Mouse (Mus musculus): Measurements from ENCODE around the gene Gpr35.
A peak's percentile ranks its signal among the peaks of the same experiment; 100 is the strongest.

Gene Gpr35

DNA sequence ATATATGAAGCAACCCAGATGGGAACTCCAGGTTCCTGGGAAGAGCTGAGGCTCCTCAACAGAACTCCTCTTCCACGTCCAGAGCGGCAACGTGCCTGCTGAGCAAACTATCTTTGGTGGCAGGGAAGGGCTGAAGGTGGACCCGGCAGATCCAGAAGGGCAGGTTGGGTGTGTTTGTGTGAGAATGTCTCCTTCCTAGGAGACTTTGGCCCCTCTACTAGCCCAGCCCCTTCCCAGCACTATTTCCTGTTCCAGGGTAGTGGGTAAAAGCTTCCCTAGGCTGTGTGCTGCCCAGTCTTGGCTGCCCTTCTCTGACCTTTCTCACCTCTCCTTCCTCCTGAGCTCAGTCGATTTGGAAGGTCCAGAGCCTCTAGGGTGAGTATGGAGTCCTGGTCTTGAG is at the start of gene Gpr35:
TSS of gene Gpr35 (plus strand) at position 259 of the 400 bp plus-strand sequence.
- no peak for DNase-seq (ENCODE audit: low read depth, low spot score)

DNA sequence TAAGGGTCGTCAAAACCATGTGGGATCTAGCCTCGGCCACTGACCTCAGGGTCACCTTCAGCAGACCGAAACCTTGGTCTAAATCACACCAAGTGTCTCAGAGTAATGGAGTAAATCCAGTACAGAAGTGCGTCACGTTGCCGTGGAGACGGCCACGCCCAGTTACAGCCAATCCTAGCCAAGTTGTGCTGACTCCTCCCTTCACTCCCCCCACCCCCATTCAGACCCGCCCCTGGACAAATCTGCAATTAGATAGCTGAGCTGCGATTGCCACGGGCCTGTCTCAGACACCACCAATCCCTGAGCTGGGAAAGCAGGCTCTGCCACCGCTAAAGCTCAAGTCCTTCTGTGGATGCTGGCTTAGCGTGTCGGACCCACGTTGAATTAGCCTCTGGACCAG is 47.9 kb upstream of the Gpr35 start, which contains the start of gene Ankmy1:
TSS of gene Ankmy1 (minus strand) at position 121 of the 400 bp plus-strand sequence.
- DNase-seq (ENCODE audit: low read depth, low spot score): peak; percentile 93

DNA sequence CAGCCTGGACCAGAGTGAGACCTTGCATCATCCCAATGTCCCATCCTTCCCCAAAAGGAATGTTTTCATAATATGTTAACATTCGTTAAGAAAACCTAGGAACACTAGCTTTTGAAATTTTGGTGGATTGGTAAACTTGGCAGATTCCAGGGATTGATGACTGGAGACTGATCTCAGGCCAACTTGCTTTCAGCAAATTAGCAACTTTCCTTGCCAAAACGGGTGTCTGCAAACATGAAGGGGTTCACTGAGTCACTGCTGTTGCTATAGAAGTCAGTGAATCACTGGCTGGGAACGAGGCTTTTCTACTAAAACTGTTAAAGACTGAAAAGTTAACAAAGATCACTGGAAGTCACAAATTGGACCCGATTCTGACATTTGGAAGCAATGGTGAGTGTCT is 47.0 kb upstream of the Gpr35 start:
- DNase-seq (ENCODE audit: low read depth, low spot score): no peak

DNA sequence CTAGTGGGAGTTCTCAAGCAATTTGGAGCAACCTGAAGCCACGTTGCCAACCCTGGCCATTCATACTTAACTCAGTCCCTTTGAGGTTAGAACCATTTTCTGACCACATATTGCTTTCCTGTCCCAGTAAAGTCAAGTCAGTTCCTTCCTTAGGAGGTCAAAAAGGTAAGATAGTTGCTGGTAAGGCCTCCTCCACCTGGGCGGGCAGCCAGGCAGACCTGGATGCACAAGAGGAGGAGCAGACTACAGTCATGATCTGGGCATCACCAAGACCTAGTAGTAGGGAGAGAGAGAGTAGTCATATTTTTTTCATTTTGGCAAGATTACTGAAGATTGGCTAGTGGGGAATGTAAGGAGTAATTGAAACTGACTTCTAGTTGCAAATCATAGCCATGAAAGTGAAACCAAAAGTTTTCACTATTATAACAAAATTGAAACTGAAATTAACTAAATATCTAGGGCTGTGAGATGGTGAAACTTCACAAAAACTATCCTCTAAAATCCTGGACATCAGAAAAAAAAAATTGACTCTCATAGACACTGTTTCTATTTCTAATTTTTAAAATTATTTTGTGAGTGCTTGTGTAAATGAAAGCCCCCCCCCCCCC is 44.9 kb upstream of the Gpr35 start:
- DNase-seq (ENCODE audit: low read depth, low spot score): no peak

DNA sequence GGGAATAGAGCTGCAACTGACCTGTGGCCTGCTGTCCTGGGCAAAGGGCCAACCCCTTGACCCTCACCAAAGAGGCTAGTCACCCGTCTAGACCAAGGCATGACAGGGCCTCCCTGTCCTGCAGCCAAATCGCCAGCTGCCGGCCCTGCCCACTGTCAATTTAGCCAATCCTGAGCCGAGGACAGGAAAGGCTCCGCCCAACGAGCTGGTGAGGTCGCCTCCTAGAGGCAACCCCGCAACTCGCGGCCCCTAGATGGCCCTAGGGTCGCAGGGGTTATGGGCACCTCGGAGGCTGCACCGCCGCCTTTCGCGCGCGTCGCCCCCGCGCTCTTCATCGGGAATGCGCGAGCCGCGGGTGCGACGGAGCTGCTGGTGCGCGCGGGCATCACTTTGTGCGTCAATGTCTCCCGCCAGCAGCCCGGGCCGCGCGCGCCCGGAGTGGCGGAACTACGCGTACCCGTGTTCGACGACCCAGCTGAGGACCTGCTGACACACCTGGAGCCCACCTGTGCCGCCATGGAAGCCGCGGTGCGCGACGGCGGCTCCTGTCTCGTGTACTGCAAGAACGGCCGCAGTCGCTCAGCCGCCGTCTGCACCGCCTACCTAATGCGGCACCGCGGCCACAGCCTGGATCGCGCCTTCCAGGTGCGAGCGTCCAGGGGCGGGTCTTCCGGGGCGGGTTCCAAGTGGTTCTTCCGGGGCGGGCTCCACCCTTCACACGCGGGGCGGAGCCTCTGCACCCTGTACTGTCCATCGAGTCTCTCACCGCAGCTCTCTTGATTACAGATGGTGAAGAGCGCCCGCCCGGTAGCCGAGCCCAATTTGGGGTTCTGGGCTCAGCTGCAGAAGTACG is 43.7 kb upstream of the Gpr35 start, which contains the start of gene Dusp28:
TSS of gene Dusp28 (plus strand) at position 203 of the 853 bp plus-strand sequence.
- DNase-seq (ENCODE audit: low read depth, low spot score): peak; percentile 96

DNA sequence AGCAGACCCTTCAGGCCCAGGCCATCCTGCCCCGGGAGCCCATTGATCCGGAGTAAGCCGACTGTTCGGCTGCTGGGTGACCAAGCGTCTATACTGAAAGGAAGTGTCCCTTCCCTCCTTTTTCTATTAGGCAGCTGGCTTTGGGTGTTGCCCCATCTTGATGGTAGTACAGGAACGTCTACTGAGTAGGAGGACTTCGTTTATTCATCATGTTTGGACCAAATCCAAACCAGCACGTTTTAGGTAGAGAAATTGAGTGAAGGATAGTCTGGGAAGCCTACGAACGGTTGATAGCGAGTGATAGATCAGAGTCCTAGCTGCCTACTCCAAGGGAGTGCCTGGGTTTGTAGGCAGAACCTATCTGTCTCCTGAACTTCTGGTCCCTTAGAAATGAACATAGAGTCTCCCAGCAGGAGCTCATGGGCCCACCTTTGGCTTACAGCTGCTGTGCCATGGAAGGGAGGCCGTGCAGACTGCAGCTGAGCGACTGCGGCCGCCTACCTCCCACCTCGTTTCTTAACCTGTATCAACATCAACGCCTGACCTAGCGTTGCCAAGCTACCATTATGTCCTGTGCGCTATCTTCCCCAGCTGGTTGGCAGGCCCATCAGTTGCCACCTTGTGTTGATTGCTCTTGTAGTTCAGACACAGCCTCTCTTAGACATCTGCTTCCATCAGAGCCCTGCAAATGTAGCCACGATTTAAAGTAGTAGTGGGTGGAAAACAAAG is 42.9 kb upstream of the Gpr35 start:
- no peak for DNase-seq (ENCODE audit: low read depth, low spot score)

DNA sequence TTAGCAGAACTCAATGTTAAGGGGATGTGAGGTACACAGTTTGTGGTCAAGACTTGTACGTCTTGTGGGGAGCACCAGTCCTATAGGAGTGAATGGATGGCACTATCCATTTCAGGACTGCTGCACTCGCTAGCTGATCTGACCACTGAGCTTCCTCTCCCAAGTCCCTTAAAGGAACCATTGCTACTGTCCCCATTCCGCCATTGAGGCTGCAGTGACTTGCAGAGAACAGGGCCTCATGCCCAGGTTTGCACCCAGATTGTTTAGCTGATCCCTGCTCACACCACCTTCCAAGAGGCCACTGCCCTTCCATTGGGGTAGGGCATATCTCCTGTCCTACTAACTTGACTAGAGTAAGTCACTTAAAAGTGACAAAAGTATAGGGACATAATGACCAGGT is 42.0 kb upstream of the Gpr35 start:
- no peak for DNase-seq (ENCODE audit: low read depth, low spot score)

DNA sequence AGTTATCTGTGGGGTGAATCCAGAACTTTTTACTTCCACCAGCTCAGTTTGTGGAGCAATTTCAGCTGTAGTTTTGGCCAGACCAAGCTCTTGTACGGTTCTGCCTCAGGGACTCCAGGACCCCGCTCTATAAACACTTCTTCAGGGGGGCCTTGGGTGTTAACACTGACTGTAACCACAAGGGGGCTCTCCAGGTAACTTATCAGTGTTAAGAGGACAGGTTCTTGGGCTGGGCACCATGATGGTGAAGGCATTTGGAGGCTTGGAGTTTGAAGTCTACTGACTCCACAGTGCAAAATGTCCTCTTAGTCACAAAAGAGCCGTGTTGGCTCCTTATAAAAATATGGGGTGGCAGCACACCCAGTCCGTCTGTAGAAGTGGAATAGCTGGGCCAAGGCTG is 41.6 kb upstream of the Gpr35 start:
- DNase-seq (ENCODE audit: low read depth, low spot score): peak; percentile 83

DNA sequence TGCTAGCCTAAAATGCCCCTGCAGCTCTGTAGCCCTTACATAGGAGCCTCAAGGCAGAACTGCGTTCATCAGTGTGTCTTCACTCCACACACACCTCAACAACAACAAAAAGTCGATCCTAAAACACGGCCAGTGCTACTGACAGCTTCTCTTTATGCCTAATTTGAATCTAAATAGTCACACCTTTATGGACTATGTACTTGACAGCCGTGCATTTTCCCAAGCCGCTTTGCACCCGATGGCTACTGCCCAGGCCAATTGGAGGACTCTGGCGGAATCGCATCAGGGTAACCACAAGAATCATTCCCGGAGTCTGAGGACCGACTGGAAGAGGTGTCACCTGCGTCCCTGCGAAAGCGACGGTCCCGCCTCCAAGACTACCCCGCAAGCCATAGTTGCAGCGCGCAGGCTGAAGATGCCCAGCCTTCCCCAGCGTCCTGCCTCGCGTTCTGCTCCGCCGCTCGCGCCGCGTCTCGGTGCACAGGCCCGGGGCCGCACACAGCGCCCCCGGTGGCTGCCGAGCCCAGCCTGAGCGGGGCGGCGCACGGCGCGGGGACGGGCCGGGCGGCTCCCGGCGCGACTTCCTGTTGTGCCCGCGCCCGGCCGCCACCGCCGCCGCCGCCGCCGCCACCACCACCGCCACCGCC is 40.3 kb upstream of the Gpr35 start, which contains the start of gene Rnpepl1:
TSS of gene Rnpepl1 (plus strand) at position 545 of the 647 bp plus-strand sequence.
- peak; percentile 81 for DNase-seq (ENCODE audit: low read depth, low spot score)

DNA sequence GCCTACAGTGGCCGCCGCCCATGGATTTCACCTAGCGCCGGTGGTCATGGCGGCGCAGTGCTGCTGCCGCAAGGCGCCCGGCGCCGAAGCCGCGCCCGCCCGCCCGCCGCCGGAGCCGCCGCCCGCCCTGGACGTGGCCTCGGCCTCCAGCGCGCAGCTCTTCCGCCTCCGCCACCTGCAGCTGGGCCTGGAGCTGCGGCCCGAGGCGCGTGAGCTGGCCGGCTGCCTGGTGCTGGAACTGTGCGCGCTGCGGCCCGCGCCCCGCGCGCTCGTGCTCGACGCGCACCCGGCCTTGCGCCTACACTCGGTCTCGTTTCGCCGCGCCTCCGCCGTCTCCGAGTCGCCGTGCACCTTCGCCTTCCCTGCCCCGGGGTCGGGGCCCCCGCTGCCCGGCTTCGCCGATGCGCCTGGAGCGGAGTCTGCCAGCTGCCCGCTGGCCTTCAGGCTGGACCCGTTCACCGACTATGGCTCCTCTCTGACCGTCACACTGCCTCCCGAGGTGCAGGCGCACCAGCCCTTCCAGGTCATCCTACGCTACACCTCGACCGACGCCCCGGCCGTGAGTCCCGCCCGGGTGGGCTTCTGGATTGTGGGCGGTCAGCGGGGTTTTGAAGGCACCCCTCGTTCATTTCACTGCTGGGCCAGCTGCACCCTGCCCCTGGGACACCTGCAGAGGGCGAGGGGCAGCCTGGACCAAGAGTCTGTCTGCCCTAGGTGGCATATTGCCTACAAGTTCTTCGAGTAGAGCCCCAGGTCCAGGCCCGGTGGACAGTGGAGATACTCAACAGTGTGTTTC is 39.5 kb upstream of the Gpr35 start:
- peak; percentile 71 for DNase-seq (ENCODE audit: low read depth, low spot score)

DNA sequence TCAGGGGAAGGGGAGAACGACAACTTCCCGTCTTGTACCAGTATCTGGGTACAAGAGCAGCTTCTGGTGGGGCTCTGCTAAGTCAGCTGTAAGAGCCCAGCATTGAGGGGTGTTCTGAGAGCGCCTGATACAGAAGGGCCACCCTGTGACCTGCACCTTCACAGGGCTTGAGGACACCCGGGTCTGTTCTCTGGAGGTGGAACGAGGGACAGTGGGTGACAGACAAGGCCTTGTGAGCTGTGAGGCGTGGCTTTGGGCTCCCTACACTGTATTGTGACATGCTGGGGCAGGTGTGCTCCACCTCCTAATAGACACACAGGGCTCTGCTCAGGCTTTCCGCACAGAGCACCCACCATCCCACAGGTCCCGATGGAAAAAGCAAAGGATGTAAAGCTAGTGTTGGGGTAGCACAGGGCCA is 38.9 kb upstream of the Gpr35 start:
- no peak for DNase-seq (ENCODE audit: low read depth, low spot score)

DNA sequence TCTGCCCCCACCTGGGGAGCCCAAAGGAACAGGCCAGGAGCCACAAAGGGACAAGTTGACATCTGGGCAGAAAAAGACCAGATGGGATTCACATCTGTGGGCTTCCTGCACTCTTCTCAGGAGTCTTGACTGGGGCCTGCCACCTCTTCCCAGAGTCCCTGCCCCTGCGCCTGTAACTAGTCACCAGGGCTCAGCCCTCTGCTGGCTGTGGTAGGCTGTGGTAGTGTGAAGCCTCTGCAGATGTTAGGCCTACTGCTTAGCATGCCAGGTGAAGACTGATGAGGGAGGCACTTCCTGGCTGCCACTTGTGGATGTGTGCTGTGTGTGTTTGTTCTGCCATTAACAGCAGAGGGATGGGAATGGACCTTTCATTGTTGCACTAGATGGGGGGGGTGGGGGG is 38.4 kb upstream of the Gpr35 start:
- DNase-seq (ENCODE audit: low read depth, low spot score): peak; percentile 61

DNA sequence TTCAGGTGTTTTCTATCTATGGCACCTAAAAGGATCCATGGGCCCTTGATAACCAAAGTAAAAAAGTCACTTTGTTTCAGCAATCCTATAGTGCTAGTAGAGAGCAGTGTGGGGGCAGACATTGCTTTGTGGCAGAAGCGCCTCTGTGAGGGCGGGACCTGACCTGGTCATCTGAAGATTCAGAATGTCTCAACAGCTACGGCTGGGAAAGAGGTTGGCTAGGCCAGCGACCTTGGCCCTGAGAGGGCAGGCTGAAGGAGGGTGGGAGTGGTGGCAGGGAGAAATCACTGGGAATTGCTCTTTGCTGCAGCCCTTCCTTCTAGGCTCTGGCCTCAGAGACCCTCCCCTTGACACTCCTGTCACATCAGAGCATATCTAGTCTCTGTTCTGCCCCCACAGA is 36.4 kb upstream of the Gpr35 start:
- no peak for DNase-seq (ENCODE audit: low read depth, low spot score)

DNA sequence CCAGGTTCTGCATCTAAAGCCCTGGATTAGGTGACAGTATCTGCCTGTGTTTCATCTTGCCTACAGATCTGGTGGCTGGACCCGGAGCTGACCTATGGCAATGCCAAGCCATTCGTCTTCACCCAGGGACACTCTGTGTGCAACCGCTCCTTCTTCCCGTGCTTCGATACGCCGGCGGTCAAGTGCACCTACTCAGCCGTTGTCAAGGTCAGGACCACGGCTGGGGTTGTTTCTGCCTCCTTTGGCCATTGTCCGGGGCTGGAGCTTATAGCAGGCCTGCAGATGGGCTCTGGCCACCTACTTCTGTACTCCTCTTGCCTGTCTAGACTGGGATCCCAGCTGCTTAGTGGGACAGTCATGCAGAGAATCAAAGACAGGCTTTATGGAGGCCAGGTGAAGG is 35.7 kb upstream of the Gpr35 start:
- DNase-seq (ENCODE audit: low read depth, low spot score): no peak

DNA sequence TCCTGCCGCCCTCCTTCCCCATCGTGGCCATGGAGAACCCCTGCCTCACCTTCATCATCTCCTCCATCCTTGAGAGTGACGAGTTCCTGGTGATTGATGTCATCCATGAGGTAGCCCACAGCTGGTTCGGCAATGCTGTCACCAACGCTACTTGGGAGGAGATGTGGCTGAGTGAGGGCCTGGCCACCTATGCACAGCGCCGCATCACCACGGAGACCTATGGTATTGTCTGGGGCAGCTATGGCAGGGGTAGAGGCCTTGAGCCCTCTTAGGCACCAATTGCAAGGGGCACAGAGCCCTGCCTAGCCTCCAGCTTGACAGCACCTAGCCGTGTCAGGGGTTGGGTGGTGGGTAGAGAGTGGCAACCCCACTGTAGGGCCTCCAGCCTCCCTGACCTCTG is 33.9 kb upstream of the Gpr35 start:
- DNase-seq (ENCODE audit: low read depth, low spot score): no peak

DNA sequence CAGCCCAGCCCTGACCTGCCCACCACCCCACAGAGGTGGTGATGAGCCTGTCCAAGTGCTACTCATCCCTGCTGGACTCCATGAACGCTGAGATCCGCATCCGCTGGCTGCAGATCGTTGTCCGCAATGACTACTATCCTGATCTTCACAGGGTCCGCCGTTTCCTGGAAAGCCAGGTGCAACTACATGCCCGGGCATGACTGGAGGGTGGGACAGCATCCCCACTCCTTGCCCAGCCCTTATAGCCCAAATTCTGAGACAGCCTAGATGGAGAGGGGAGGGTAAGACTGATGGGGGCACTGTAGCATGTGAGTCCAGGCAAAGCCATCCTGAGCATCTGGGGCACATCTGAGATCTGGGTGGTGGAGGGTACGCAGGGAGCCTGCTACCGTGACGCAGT is 31.5 kb upstream of the Gpr35 start:
- peak; percentile 88 for DNase-seq (ENCODE audit: low read depth, low spot score)

DNA sequence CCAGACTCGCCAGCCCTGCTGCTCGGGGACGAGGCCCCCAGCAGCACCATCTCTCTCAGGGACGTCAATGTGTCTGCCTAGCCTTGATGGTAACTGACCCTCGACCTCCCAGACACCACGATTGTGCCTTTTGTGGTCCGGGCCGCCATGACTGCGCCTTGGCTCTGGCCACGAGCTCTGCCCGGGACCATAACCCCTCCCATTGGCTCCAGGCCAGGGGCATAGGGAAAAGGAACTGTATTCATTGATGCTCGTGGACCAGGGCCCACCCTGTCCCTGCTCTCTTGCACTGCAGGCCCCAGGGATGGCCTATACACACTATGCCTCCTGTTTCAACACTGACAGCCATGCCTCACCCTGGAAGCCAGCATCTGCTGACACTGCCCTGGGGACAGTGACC is 30.9 kb upstream of the Gpr35 start:
- DNase-seq (ENCODE audit: low read depth, low spot score): peak; percentile 65

DNA sequence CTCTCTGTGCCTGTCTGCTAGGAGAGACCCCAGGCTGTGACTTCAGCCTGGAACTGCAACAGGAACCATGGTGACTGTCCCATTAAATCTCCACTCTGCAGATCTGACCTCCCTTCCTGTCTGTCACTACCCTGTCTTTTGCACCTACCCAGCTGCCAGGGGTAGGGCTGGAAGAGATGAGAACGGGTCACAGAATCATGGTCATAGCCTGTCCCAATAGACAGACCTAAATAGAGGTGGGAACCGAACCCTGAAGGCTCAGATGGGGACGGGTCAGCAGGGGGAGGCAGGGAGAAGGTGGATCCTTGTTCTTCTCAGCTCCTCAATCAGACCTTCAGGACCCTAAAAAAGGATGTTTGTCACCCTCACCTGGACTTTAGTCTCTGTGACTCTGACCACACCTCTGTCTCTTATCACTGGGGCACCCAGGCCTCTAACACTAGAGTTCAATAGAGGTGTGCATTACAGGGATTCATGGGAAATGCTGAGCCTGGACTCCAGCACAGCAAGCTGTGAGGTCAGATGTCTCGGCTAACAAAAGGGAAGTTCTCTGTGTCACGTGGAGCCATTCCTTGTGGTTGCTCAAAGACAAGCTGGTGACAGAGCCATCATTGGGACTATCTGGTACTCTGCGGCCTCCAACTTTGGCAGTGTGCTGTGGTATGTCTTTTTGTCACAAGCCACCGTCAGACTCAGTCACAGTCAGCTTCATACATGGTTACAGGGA is 30.0 kb upstream of the Gpr35 start:
- no peak for DNase-seq (ENCODE audit: low read depth, low spot score)

DNA sequence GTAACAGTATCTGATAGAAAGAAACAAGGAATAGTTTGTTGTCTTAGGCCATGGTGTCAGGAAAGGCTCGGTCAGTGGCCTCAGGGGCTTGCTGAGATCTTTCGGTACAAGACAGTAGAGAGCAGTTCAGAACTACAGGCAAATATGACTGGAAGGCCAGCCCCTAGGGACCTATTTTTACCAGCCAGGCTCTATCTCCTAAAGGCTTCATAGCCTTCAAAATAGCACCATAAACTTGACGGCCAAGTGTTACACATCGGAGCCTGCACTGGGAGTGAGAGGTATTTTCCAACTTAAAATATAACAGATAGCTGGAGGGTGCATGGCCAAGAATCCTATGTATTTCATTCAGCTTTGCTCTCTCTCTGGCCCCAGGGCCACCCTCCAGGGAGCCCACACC is 29.2 kb upstream of the Gpr35 start:
- DNase-seq (ENCODE audit: low read depth, low spot score): no peak

DNA sequence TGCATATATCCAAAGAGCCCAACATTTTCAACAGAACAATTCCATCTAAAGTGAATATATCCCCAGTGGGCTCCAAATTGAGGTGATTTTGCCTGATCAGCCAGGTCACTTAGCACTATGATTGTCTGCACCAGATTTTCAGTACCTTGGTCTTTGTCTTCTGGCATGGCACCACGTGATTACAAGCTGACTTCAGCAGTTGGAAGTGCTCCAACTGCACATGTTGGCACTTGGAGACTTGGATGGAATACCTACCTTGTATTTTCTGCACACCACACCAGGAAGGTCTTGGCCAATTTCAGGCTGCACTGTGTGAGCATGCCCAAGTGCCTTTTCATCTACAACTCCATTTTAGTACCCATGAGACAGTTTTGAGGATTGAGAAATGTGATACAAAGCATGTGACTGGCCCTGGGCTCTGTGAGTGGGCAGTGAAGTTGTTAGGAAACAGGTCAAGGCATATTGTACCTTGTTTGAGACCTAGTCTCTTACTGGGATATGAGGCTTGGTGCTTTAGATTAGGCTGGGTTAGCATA is 20.4 kb upstream of the Gpr35 start:
- DNase-seq (ENCODE audit: low read depth, low spot score): no peak

Measured in ZHBTc4 (cell line).